Mouse (Mus musculus): ENCODE measurements around the gene Cyp2j7. TPM values are rescaled to one million over a fixed set of nuclear protein-coding genes. Genes with fewer than 3 reads are reported as not detected.

The Cyp2j7 gene
- polyA plus RNA-seq (2012; rRNA removed; ENCODE audit: low replicate concordance) = not detected in 2 replicates

GRCm38 (mm10) chr4:96236559-96236958, at the start of gene Cyp2j7:
Gene Cyp2j7 (minus strand): TSS chr4:96236659.

Other genes starting within 250 kb of the Cyp2j7 start
- gene Cyp2j13, start 159.1 kb downstream of the Cyp2j7 start, polyA plus RNA-seq (2012; rRNA removed; ENCODE audit: low replicate concordance) = not detected in 2 replicates
- 0.06 TPM in 1 of 2 replicates, not detected in the other for gene Cyp2j12, start 95.5 kb downstream of the Cyp2j7 start, polyA plus RNA-seq (2012; rRNA removed; ENCODE audit: low replicate concordance)
- not detected in 2 replicates for gene Cyp2j11, start 112.0 kb upstream of the Cyp2j7 start, polyA plus RNA-seq (2012; rRNA removed; ENCODE audit: low replicate concordance)

Measured in subcutaneous adipose tissue, adult 2 months (tissue).